Mouse (Mus musculus) cerebellum, adult 11-12 months (tissue): ENCODE measurements around the gene Nprl2.
A peak's percentile ranks its signal among the peaks of the same experiment; 100 is the strongest.

Experiments used
- DNase-seq: peaks from one replicate; pipeline ENCODE4 v3.0.0; 2022

Gene Nprl2

DNA sequence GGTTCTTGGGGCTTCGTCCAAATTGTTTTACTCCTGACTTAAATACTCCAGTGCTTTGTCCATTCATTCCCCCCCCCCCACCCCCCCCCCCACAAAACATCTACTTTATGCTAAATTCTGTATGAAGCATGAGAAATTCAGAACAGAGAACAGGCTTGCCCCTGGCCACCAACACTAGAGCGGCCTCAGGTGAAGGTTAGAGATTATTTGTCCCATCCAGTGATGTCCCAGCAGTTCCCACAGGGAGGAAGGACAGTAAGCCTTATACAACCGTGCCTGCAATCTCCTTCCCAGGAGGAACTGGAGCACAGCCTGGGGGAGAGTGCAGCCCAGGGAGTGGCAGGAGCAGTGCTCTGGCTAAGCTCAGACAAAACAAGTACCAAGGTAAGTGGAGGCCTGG lies 36.6 kb downstream of the Nprl2 start, which contains the start of gene Naa80:
Gene Naa80, plus strand, starts transcription at position 301 of the 400 bp plus-strand sequence.
- no peak for DNase-seq

DNA sequence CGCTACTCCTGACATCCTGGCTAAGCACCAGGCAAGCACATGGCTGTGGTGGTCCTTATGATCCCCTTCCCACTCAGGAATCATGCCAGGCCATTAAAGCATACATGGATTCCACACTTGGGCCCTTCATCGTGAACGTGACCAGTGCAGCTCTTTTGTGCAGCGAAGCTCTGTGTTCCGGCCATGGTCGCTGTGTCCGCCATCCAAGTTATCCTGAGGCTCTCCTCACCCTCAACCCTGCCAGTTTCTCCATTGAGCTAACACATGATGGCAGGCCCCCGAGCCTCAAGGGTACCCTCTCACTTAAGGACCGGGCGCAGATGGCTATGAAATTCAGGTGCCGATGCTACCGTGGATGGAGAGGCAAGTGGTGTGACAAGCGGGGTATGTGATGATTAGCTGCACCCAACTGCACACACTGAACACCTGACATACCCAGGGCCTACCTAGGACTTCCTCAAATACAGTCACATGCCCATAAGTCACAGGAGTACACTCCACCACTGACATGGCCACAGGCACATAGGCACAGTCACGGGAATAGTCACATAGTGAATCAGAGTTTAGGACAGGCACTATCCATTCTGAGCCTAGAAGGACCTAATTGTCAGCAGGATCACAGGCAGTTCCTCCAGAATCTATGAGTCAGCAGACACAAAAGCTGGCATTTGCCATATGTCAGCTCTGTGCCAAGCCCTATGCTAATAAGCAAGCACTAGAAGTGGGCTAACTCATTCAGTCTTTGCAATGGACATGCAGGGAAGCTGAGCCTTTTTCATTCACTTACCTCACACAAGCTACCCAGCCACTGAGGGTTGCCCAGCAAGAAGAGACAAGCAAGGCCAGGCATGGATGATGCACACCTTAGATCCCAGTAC lies 37.2 kb downstream of the Nprl2 start:
- DNase-seq: no peak

DNA sequence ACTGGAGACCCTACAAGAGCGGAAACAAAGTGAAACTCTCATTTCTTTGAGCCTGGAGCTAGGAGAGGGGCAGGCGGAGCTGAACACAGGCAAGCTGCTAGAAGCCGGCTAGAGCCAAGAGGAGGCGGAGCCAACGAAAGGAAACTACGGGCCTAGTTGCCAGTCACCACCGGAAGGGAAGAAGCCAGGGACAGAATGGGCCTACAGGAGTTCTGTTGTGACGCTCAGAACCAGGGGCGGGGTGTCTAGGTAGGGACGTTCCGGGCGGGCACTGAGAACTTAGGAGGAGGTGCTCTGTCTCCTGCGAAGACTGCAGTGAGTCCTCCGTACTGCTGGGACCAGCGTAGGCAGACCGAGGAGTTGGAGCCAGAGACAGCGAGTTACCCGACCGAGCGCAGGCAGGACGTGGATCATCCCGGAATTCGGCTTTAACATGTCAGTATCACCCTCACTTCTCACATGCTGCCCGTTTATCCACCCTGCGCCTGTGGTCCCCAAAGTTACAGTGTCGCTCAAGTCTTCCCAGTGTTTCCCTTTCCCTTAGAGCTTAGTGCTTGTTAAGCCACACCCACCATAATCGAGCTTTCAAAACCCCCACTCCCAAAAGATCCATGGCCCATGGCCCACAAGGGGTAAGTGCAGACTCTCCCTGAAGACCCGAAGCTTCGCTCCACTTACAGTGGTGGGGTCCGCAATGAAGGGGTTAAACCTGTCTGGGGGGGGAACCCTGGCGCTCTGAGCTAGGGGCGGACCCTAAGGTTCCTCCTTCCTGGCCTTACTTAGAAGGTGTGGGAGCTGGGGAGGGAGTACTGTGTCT lies 38.7 kb downstream of the Nprl2 start, which contains the start of gene Hyal3:
Gene Hyal3, plus strand, starts transcription at position 318 of the 817 bp plus-strand sequence.
- peak; percentile 91 for DNase-seq

DNA sequence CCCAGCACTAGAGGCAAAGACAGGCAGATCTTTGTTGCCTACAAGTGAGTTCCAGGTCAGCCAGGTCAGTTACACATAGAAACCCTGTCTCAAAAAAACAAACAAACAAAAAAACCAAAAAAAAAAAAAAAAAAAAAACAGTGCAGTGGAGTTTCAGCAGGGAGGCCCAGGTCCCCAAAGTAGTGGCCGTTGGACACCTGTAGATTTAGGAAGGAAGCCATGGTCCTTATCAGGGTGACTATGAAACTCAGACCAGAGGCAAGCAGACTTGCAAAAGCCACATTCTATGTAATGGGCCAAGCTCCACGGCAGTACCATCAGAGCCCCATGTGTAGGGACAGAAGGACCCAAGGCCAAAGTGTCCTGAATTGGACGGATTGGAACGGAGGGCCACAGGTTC lies 39.6 kb downstream of the Nprl2 start:
- no peak for DNase-seq

DNA sequence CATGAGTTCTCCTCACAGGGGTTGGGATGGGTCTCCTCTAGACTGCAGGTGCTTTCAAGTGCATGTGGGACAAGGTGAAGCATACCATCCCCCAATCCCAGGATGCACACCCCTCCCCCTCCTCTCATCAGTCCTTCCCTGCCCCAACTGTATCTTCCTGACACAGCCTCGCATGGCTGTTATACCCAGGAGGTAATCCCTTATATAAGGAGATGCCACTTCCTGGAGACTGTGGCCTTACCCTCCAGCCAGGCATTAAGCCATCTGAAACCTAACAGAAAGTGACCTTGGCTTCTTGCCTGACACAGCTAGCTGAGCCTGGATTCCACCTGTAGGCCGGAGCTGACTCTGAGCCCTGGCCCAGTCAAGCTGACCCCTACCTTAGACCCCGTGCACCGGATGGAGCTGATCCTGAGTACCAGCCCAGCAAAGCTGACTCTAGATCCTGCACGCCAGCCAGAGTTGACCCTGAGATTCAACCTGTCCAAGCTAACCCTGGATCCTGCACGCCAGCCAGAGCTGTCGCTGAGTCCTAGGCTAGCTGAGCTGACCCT lies 40.6 kb downstream of the Nprl2 start:
- no peak for DNase-seq

DNA sequence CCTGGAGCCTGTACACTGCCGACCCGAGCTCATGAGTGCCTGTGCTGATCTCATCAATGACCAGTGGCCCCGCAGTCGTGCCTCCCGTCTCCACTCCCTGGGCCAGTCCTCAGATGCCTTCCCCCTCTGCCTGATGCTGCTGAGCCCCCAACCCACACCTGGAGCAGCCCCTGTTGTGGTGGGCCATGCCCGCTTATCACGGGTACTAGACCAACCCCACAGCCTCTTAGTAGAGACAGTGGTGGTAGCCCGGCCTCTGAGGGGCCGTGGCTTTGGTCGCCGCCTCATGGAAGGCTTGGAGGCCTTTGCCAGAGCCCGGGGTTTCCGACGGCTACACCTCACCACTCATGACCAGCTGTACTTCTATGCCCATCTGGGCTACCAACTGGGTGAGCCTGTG lies 41.1 kb downstream of the Nprl2 start:
- no peak for DNase-seq

DNA sequence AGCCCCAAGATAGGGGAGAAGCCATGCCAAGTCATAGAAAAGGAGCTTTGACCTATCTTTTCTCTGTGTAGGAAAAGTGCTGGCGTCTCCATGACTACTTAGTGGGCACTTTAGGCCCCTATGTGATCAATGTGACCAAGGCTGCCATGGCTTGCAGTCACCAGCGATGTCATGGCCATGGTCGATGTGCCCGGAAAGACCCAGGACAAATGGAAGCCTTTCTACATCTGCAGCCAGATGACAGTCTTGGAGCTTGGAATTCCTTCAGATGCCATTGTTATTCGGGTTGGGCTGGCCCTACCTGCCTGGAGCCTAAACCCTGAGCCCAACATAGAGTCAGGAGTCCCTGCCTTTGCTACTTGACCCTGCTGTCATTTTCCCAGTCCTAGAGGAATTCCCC lies 44.5 kb downstream of the Nprl2 start:
- peak; percentile 67 for DNase-seq

DNA sequence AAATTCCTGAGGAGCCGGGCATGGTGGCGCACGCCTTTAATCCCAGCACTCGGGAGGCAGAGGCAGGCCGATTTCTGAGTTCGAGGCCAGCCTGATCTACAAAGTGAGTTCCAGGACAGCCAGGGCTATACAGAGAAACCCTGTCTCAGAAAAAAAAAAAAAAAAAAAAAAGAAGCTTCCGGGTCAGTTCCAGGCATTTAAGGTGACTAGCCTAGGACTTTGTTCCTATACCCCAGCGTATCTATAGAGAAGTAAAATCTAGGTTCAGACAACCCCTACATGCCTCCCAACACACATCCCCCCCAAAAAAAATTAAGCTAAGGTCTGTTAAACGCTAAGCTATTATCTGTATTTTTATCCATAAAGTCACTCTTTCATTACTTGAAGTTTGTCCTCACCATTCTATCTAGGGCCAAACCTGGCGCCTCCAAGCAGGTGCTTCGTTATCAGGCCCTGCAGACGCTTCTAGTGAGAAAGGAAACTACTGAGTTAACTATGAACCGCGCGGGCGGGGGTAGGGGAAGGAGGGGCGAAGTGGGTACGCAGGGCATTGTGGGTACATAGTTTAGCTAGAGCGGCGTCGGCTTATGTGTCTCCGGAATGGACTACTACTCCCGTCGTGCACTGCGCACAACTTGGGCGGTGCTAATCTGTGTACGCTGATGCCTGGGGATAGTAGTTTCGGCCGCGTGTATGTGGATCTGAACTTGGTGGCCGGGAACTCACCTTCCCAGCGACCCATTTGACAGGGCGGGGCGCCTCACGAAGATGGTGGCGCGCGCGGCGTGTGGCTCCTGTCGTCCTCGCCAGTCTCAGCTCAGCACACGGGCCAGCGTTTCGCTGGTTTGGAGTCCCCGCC lies 45.2 kb downstream of the Nprl2 start, which contains the start of gene Ifrd2:
Gene Ifrd2, plus strand, starts transcription at position 669 of the 859 bp plus-strand sequence.
- DNase-seq: peak; percentile 99

DNA sequence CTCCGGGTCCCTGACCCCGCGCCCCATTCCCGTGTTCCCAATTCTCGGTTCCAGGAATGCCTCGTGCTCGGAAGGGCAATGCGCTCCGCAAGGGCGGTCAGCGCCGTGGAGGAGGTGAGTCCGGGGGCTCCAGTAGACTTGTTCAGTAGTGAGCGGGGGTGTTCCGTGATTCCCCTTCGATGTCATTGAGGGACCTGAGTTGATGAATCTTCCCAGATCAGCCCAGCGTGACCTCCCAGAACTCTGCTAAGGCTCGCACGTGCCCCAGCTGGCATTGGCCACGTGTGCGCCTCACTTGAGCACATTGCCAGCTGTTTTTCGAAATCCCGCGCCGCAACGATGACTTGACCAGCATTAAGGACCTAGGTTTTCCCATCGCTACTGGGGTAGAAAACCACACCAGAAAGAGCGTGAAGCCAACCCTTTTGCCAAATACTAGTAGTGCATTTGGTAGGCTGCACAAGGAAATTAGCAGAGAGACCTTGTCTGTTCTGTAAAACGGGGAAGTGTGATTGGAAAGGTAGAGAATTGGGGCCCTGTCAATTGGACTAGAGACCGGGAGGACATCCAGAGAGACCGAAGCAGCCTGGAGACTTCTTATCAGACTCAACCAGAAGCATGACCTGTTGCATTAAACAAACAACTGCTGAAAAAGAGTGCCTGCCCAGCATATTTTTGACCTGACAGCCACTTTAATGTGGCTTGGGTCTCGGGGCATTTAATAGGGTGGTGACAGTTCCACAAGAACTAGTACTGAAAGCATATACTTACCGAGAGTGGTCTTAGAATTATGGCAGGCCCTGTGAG lies 46.0 kb downstream of the Nprl2 start:
- DNase-seq: no peak

DNA sequence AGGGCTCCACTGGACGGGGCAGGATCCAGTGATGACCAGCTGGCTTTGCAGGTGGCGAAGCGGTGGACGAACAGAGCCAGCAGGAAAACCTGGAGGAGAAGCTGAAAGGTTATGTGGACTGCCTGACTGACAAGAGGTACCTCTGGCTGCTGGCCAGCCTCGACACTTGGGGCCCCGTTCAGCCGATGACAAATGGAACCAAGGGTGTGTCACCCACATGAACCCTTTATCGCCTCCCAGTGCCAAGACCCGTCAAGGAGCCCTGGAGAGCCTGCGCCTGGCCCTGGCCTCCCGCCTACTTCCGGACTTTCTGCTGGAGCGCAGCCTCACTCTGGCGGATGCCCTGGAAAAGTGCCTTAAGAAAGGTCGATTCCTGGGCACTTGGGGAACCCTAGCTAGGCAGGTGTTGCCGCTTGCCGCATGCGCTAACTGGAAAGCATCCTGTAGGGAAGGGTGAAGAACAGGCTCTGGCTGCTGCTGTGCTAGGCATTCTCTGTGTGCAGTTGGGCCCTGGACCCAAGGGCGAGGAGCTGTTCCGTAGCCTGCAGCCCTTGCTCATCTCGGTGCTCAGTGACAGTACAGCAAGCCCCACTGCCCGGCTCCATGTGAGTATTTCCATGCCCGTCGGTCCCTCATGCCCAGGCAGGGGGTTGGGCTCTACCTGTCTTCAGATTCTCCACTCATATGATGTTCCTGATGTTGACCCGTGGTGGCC lies 48.2 kb downstream of the Nprl2 start:
- peak; percentile 76 for DNase-seq

DNA sequence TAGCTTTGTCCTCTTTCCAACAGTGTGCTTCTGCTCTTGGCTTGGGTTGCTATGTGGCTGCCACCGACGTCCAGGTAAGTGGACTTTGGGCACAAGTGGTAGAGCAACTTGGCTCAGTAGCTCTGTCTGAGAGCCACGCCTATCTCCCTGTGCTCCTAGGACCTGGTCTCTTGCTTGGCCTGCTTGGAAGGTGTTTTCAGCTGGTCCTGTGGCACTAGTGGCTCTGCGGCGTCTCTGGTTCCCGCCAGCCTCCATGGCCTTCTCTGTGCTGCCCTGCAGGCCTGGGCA lies 48.7 kb downstream of the Nprl2 start:
- no peak for DNase-seq

DNA sequence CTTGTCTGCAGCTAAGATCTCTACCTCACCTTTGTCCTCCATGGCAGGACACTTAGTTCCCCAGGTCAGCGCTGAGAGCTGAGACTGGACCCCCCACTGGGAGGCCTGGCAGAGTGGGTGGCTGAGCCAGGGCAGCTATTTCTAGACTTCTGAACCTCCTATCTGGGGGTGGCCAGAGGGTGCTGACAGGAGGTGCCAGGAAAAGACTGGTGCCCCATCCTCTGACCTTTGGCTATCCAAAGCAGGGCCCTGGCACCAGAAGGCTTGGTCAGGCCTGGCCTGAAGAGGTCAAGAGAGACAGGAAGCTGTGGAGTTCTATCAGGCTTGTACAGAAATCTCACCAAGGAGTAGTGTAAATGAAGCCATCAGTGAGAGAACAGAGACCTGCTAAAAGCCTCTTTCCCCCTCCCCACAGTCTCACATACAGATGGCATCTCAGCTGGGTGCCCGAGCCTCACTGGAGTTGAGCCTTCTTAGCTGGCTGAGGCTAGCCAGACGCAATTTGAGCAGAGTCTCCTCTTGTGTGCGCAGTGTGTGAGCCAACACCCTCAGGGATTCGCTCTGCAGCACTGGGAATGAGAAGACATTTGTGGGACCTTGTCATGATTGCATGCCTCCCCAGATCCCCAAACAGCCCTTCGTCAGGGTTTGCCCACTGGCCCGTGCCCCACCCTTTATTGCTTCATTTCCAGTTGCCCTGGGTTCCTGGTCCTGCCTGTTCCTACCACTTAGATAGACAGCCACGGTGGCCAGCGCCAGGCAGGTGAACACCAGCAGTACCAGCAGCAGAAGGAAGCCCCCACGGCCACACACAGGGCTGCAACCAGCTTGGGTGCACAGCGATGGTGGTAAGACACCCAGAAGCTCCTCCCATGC lies 51.3 kb downstream of the Nprl2 start:
- peak; percentile 90 for DNase-seq

DNA sequence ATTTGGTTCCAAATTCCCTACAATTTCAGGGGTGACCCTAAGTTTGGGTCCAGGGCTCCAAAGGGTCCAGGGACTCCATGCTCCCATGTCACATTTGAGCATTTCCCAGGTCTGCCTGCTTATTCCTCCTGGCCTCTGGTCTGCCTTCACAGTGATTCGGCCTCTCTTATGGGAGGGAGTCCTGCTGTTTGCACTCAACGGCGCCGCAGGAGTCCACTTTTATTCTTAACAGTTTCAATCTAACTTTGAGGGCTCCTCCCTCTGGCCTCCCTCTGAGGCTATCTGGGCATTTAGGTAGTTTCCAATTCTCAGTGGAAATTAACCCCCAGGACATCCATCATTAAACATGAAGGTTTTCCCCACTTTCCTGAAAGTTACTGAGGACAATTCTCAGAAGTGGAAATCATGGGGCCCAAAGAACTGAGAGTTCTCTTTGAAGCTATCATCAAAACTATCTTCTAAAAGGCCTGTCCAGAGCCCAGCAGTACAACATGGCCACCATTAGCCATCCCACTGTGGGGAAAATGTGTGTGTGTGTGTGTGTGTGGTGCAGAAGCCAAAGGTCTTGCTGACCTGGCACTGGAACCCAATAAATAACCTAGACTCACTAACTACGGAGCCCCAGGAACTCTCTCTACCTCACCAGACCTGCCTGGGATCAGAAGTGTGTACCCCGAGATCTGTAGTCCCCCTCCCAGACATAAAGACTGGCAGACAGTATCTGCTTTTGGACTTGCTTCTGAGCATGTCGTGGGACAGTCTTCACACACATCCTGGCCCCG lies 52.4 kb downstream of the Nprl2 start:
- DNase-seq: no peak
